Mouse (Mus musculus) gastrocnemius, postnatal 4 days (tissue): ENCODE results near the gene Pitpnc1. TPM values are rescaled to one million over a fixed set of nuclear protein-coding genes. Genes with fewer than 3 reads are reported as not detected.

Experiments
- DNase-seq, 2 experiments: peaks; one replicate each; pipeline ENCODE4 v3.0.0; 2021 to 2022; ENCODE audit warnings: low spot score in 2 of 2, mixed read lengths in 2 of 2
- total RNA-seq, 2 experiments: library from RNA; stranded (reverse); gene quantifications; 2 replicates each; pipeline ENCODE4 v1.2.3; 2021

Gene Pitpnc1
- total RNA-seq, 2 experiments from 2014 or later: 53.0 to 58.2 TPM

DNA sequence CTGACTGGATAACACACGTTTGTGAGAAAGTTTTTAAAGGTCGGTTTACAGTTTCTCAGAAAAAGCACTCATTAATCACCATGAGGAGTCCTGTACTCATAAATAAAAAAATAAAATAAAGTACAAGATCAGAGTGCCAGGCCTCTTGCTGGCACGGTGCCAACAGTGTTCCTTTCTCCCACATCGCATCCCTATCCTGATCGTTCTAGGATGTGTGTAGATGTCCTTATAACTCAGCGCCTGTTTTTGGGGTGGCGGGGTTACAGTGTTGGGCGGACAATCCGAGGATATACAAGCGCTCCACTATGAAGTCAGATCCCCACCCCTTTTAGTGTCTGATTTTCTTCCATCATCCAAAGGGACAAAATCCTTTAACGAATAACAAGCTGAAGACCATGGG, 94.7 kb downstream of the Pitpnc1 start:
- no peak for DNase-seq

GRCm38 (mm10) chr11:107373569-107373968, 96.9 kb downstream of the Pitpnc1 start:
- no peak for DNase-seq

GRCm38 (mm10) chr11:107373154-107373553, 97.3 kb downstream of the Pitpnc1 start:
- no peak for DNase-seq

DNA sequence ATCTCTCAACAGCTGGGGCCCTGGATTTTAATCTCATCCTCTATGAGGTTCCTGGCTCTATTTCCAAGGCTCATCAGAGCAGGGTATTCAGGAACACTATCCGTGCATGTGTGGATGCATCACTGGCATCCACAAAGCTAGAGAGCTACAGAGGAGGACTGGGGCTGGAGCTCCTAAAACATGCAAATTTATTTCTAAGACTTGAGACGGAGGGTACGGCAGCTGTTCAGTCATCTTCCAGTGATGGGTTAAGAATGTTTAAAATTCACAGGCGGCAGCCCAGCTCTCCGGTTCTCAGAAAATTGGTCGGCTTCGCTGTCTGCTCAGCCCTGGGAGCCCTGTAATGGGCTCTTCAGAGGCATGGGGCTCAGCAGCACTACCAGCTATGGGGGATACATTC, 97.8 kb downstream of the Pitpnc1 start:
- no peak for DNase-seq

DNA sequence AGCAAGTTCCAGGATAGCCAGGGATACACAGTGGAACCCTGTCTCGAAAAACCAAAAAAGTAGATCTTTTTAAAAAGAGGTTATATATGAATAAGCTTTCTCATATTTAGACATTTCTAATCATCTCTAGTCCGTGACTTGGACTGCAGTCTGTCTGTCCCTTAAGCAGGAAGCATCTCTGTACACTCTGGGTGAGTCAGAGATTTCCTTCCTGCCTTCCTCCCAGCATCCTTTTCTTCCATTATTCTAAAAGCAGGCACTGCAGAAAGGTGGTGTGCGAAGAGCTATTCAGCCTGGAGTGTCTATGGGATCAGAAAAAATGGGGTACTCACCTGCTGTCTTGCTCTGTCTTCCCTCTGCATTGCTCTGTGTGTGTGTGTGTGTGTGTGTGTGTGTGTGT, 100.0 kb downstream of the Pitpnc1 start:
- no peak for DNase-seq

DNA sequence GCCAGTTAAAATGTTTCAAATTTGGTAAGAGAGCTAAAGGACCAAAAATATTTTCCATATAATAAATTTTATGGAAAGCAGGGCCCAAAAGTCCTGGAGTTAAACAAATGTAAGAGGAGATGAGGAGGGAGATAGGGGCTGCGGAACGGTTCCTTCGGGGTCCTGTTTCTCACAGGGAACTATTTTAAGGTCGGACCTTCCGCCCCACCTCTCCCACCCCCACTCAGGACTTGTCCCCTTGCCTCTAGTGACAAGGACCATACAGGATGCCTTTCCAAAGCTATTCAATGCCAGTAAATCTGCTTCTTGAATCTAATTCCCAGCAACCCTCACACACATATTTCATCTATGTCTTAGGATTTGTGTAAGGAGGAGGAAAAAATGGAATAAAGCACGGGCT, 100.8 kb downstream of the Pitpnc1 start:
- no peak for DNase-seq

GRCm38 (mm10) chr11:107365938-107366712, 104.4 kb downstream of the Pitpnc1 start:
- DNase-seq: no peak

DNA sequence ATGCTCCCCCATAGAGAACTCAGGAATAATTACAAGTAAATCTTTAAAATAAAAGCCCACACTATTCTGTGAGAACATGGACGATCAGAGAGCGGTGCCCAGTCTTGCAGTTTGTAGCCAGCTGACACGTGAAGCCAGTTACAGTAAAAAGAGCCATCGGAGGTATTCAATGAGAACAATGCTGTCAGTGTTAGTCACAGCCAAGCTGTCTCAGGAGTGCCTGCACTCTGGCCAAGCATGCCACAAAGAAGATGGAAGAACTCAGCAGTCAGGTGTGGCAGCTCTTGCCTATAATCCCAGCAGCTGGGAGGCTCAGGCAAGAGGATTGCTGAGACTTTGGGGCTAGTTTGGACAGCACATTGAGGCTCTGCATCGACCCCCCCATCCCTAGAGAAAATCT, 111.8 kb downstream of the Pitpnc1 start:
- no peak for DNase-seq

- DNase-seq: no peak
Observed at GRCm38 (mm10) chr11:107356224-107356623, 114.3 kb downstream of the Pitpnc1 start.

- DNase-seq: no peak
Observed at GRCm38 (mm10) chr11:107355526-107355925, 115.0 kb downstream of the Pitpnc1 start.

DNA sequence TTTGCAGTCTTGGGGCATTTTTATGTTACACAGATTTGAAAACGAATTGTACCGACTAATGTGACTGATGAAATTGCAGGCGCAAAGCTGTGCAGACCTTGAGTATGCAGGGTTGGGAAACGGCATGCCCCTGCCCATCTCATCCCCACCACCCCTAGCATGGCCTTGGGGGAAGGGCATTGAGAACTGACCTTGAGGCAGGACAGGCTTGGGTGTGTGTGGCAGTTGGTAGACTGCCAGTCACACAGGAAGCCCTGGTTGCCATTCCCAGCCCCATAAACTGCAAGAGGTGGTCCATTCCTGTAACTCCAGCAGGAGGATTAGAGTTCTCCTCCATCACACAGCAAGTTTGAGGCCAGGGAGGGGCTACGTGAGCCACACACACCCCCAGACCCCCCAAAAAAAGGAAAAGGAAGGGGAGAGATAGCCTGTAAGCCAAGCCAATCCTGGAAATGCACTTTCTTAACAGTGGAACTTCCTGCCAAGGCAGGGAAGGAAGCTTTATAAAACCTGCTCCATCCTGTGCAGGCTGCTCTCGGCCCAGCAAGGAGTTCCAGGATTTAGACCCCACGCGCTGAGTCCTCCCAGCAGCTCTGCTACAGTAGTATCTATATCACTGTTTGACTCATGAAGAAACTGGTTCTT, 115.9 kb downstream of the Pitpnc1 start:
- DNase-seq: no peak

- DNase-seq: no peak
Observed at GRCm38 (mm10) chr11:107352596-107352995, 117.9 kb downstream of the Pitpnc1 start.

GRCm38 (mm10) chr11:107349756-107350155, 120.7 kb downstream of the Pitpnc1 start:
- no peak for DNase-seq

DNA sequence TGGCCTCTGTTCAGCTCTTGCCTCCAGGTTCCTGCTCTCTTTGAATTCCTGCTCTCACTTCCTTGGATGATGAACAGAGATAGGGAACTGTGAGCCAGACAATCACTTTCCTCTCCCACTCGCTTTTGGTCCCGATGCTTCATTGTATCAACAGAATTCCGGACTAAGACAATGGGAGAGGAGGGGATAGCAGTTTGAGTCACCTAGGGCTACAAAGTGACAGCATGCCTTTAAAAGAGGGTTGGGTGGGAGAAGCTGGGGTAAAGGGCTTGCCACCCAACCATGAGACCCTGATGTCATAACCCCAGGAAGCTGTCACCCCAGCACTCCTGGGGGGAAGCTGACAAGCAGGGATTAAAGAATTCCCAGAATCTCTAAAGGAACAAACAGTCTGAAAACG, 127.5 kb downstream of the Pitpnc1 start:
- DNase-seq: no peak

GRCm38 (mm10) chr11:107342432-107342831, 128.1 kb downstream of the Pitpnc1 start:
- no peak for DNase-seq

GRCm38 (mm10) chr11:107341293-107341692, 129.2 kb downstream of the Pitpnc1 start:
- peak in 1 of 2 experiments; percentile 42 for DNase-seq

DNA sequence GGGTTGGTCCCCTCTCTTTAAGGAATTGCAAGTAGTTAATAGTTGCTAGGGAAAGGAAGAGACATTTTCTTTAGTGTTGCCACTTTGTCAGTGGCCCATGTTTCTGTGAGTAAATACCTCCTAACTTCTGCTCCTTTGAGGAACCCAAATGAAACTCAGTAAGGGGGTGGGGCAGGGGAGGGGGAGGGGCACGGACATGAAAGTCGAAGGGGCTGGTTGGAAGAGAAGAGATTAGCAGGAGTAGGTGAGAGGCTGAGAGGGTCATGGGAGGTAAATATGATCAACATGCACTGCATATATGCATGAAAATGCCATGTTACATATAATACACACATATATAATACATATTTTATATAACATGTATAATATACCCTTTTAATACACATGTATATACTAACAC, 129.7 kb downstream of the Pitpnc1 start:
- no peak for DNase-seq

GRCm38 (mm10) chr11:107339224-107339805, 131.2 kb downstream of the Pitpnc1 start:
- peak in 1 of 2 experiments; percentile 19 for DNase-seq

- no peak for DNase-seq
Observed at GRCm38 (mm10) chr11:107337391-107338148, 132.9 kb downstream of the Pitpnc1 start.

- DNase-seq: no peak
Observed at GRCm38 (mm10) chr11:107335756-107336155, 134.7 kb downstream of the Pitpnc1 start.

GRCm38 (mm10) chr11:107334849-107335484, 135.5 kb downstream of the Pitpnc1 start:
- no peak for DNase-seq
